Mouse (Mus musculus): ENCODE results near the gene Surf4. TPM values are rescaled to one million over a fixed set of nuclear protein-coding genes. Genes with fewer than 3 reads are reported as not detected.

Gene Surf4
- total and polyA plus RNA-seq, 3 experiments, result 80.9 to 124 (median 87.1) TPM

GRCm38 (mm10) chr2:26954735-26955395 lies 21.1 kb upstream of the Surf4 start:
- DNase-seq, result no peak
- 86% methylated on average over 2 of the region's 2 CpGs for WGBS
- no peaks in the 10 kb centered on the region for H3K4me1 ChIP-seq (ENCODE audit: control insufficient read depth, insufficient read depth, low read length)
- no peak overlapping the region for H3K9ac ChIP-seq (ENCODE audit: low read depth, low read length)
- no peak overlapping the region for H3K4me3 ChIP-seq
- TF ChIP-seq POLR2A (IDR thresholded peaks at IDR 0.05; ENCODE audit: insufficient read depth, low read depth, low read length) (no peak), EP300 (IDR thresholded peaks at IDR 0.05; ENCODE audit: insufficient read depth, low read depth, low read length) (no peak), CTCF (IDR thresholded peaks at IDR 0.05) (no peak)
- no peaks in the 10 kb centered on the region for H3K27me3 ChIP-seq (ENCODE audit: control insufficient read depth, insufficient read depth, low read length)
- H3K79me2 ChIP-seq (replicated peaks; ENCODE audit: control insufficient read depth, insufficient read depth, low read length), result no peaks in the 10 kb centered on the region
- intact Hi-C loops (cut with DNase I), result no loop called here
- H3K27ac ChIP-seq, result no peak overlapping the region
- no peaks in the 10 kb centered on the region for H3K36me3 ChIP-seq (ENCODE audit: control insufficient read depth, insufficient read depth, low read length)

GRCm38 (mm10) chr2:26952866-26953265 lies 19.1 kb upstream of the Surf4 start:
- intact Hi-C loops (cut with DNase I), result no loop called here
- Histone ChIP-seq H3K27me3 (ENCODE audit: control insufficient read depth, insufficient read depth, low read length) (no peaks in the 10 kb centered on the region), H3K4me1 (ENCODE audit: control insufficient read depth, insufficient read depth, low read length) (no peaks in the 10 kb centered on the region), H3K36me3 (ENCODE audit: control insufficient read depth, insufficient read depth, low read length) (no peaks in the 10 kb centered on the region), H3K9ac (ENCODE audit: low read depth, low read length) (no peak overlapping the region), H3K79me2 (replicated peaks; ENCODE audit: control insufficient read depth, insufficient read depth, low read length) (no peaks in the 10 kb centered on the region), H3K27ac (no peak overlapping the region), H3K4me3 (no peak overlapping the region)
- TF ChIP-seq POLR2A (IDR thresholded peaks at IDR 0.05; ENCODE audit: insufficient read depth, low read depth, low read length), result no peak
- no peak for TF ChIP-seq EP300 (IDR thresholded peaks at IDR 0.05; ENCODE audit: insufficient read depth, low read depth, low read length)
- no peak for TF ChIP-seq CTCF (IDR thresholded peaks at IDR 0.05)
- DNase-seq, result no peak
- 89% methylated on average over 8 of the region's 8 CpGs for WGBS

GRCm38 (mm10) chr2:26952193-26952592 lies 18.5 kb upstream of the Surf4 start:
- H3K36me3 ChIP-seq (ENCODE audit: control insufficient read depth, insufficient read depth, low read length), result no peaks in the 10 kb centered on the region
- 90% methylated on average over 4 of the region's 4 CpGs for WGBS
- H3K79me2 ChIP-seq (replicated peaks; ENCODE audit: control insufficient read depth, insufficient read depth, low read length), result no peaks in the 10 kb centered on the region
- no peak overlapping the region for H3K4me3 ChIP-seq
- H3K9ac ChIP-seq (ENCODE audit: low read depth, low read length), result no peak overlapping the region
- no peaks in the 10 kb centered on the region for H3K4me1 ChIP-seq (ENCODE audit: control insufficient read depth, insufficient read depth, low read length)
- intact Hi-C loops (cut with DNase I), result no loop called here
- H3K27ac ChIP-seq, result no peak overlapping the region
- H3K27me3 ChIP-seq (ENCODE audit: control insufficient read depth, insufficient read depth, low read length), result no peaks in the 10 kb centered on the region
- TF ChIP-seq POLR2A (IDR thresholded peaks at IDR 0.05; ENCODE audit: insufficient read depth, low read depth, low read length) (no peak), CTCF (IDR thresholded peaks at IDR 0.05) (no peak), EP300 (IDR thresholded peaks at IDR 0.05; ENCODE audit: insufficient read depth, low read depth, low read length) (no peak)
- no peak for DNase-seq

GRCm38 (mm10) chr2:26951346-26951905 lies 17.7 kb upstream of the Surf4 start:
- TF ChIP-seq EP300 (IDR thresholded peaks at IDR 0.05; ENCODE audit: insufficient read depth, low read depth, low read length), result no peak
- no peak for TF ChIP-seq CTCF (IDR thresholded peaks at IDR 0.05)
- Histone ChIP-seq H3K27ac (no peak overlapping the region), H3K36me3 (ENCODE audit: control insufficient read depth, insufficient read depth, low read length) (no peaks in the 10 kb centered on the region), H3K79me2 (replicated peaks; ENCODE audit: control insufficient read depth, insufficient read depth, low read length) (no peaks in the 10 kb centered on the region), H3K4me3 (no peak overlapping the region), H3K4me1 (ENCODE audit: control insufficient read depth, insufficient read depth, low read length) (no peaks in the 10 kb centered on the region), H3K9ac (ENCODE audit: low read depth, low read length) (no peak overlapping the region), H3K27me3 (ENCODE audit: control insufficient read depth, insufficient read depth, low read length) (no peaks in the 10 kb centered on the region)
- intact Hi-C loops (cut with DNase I), result no loop called here
- 79% methylated on average over 8 of the region's 8 CpGs for WGBS
- DNase-seq, result no peak

- H3K27ac ChIP-seq, result no peak overlapping the region
- intact Hi-C loops (cut with DNase I), result no loop called here
- no peaks in the 10 kb centered on the region for H3K4me1 ChIP-seq (ENCODE audit: control insufficient read depth, insufficient read depth, low read length)
- no peak overlapping the region for H3K9ac ChIP-seq (ENCODE audit: low read depth, low read length)
- no peak for DNase-seq
- no peak for TF ChIP-seq CTCF (IDR thresholded peaks at IDR 0.05)
- TF ChIP-seq POLR2A (IDR thresholded peaks at IDR 0.05; ENCODE audit: insufficient read depth, low read depth, low read length), result no peak
- no peak for TF ChIP-seq EP300 (IDR thresholded peaks at IDR 0.05; ENCODE audit: insufficient read depth, low read depth, low read length)
- no peak overlapping the region for H3K4me3 ChIP-seq
- no peaks in the 10 kb centered on the region for H3K36me3 ChIP-seq (ENCODE audit: control insufficient read depth, insufficient read depth, low read length)
- no peaks in the 10 kb centered on the region for H3K27me3 ChIP-seq (ENCODE audit: control insufficient read depth, insufficient read depth, low read length)
- WGBS, result 90% methylated on average over 2 of the region's 2 CpGs
- H3K79me2 ChIP-seq (replicated peaks; ENCODE audit: control insufficient read depth, insufficient read depth, low read length), result no peaks in the 10 kb centered on the region
Observed at GRCm38 (mm10) chr2:26950411-26950810, 16.7 kb upstream of the Surf4 start.

GRCm38 (mm10) chr2:26943253-26943652 lies 9.5 kb upstream of the Surf4 start:
- Histone ChIP-seq H3K9ac (ENCODE audit: low read depth, low read length) (no peak overlapping the region), H3K4me1 (ENCODE audit: control insufficient read depth, insufficient read depth, low read length) (no peaks in the 10 kb centered on the region), H3K27me3 (ENCODE audit: control insufficient read depth, insufficient read depth, low read length) (no peaks in the 10 kb centered on the region), H3K36me3 (ENCODE audit: control insufficient read depth, insufficient read depth, low read length) (no peaks in the 10 kb centered on the region), H3K79me2 (replicated peaks; ENCODE audit: control insufficient read depth, insufficient read depth, low read length) (no peaks in the 10 kb centered on the region), H3K4me3 (no peak overlapping the region), H3K27ac (no peak overlapping the region)
- intact Hi-C loops (cut with DNase I), result no loop called here
- 73% methylated on average over 3 of the region's 3 CpGs for WGBS
- TF ChIP-seq CTCF (IDR thresholded peaks at IDR 0.05) (no peak), EP300 (IDR thresholded peaks at IDR 0.05; ENCODE audit: insufficient read depth, low read depth, low read length) (no peak), POLR2A (IDR thresholded peaks at IDR 0.05; ENCODE audit: insufficient read depth, low read depth, low read length) (no peak)
- no peak for DNase-seq
